Comparison of ENCODE assay signal across 19 mouse cellular contexts in the genomic region with DNA sequence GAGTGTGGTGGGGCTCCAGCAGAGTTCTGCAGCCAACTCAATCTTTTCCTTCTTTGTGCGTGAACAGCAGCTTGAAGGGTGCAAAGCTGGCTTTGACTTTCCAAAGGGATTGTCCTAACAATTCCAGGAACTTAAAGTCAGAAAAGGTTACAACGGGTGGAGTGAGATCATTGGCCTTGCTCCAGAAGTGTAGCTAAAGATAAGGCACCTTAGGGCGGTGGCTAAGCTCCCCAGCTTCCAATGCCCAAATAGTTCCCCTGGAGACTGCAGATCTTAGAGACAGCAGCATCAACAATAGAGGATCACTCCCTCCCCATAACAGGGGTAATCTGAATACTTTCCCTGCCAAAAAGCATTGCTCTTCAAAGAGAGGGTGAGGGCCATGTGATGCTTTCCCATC.
DNase-seq lines count a peak whose midpoint lies in the region; ATAC-seq lines count a peak whose summit lies in the region.
"Had no signal": no experiment of that assay in that cellular context is flagged by ENCODE, and none has a peak within 500 bp of the region (broad histone marks: within the 10 kb centered on the region; RNA-seq: fewer than 3 reads in every experiment).

No protein-coding gene starts in this region.

- DNase-seq in adrenal gland, adult (ENCODE audit: inconsistent age in 2 of 2, low spot score in 1 of 2), result peak; percentile 21 to 64
- no peak for DNase-seq in adrenal gland, adult 2 months
- DNase-seq in kidney, adult 9 months, result peak; percentile 56
- DNase-seq in neural tube, embryonic 10.5 days (ENCODE audit: extremely low spot score, low spot score), result no peak
- no peak for DNase-seq in urinary bladder, adult 2 months (ENCODE audit: low spot score)
- DNase-seq: cerebellum, adult 9-10 months; forebrain, postnatal 0 days; gastrocnemius, postnatal 36 days; midbrain, embryonic 14.5 days; right cerebral cortex, postnatal 25 days; thymus, adult 18-20 months had no signal

- no peak overlapping the region for H3K9ac ChIP-seq in kidney, embryonic 15.5 days
- no peak overlapping the region for H3K9ac ChIP-seq in lung, embryonic 16.5 days (ENCODE audit: low read length)
- H3K9ac ChIP-seq in hindbrain, embryonic 12.5 days, result no peak overlapping the region
- H3K9ac ChIP-seq: forebrain, postnatal 0 days; hindbrain, embryonic 14.5 days; lung, embryonic 15.5 days had no signal

- no peak overlapping the region for H3K4me3 ChIP-seq in kidney, embryonic 15.5 days (replicated peaks)
- no peak overlapping the region for H3K4me3 ChIP-seq in lung, embryonic 16.5 days (ENCODE audit: low read length)
- no peak overlapping the region for H3K4me3 ChIP-seq in hindbrain, embryonic 12.5 days
- H3K4me3 ChIP-seq: erythroblast, embryonic 14.5 days; left cerebral cortex, adult 2 months; lung, embryonic 15.5 days had no signal

- H3K27ac ChIP-seq in kidney, embryonic 15.5 days, result no peak overlapping the region
- peak overlapping the region; percentile 29; the same call in 1 of the 2 replicates for H3K27ac ChIP-seq in lung, embryonic 16.5 days (ENCODE audit: low read length)
- no peak overlapping the region for H3K27ac ChIP-seq in hindbrain, embryonic 12.5 days
- H3K27ac ChIP-seq: hindbrain, embryonic 14.5 days; left cerebral cortex, adult 2 months had no signal

- H3K4me2 ChIP-seq in kidney, embryonic 15.5 days, result no peak overlapping the region
- no peak overlapping the region for H3K4me2 ChIP-seq in lung, embryonic 16.5 days (ENCODE audit: low read depth, low read length)
- H3K4me2 ChIP-seq in hindbrain, embryonic 12.5 days (replicated peaks), result no peak overlapping the region
- H3K4me2 ChIP-seq: hindbrain, embryonic 14.5 days; lung, embryonic 15.5 days had no signal

- H3K4me1 ChIP-seq in kidney, embryonic 15.5 days, result 0 out of 2 replicates have a peak, but pooled peaks cover 3% of the 10 kb centered on the region
- peaks cover 22% of the 10 kb centered on the region for H3K4me1 ChIP-seq in lung, embryonic 16.5 days (replicated peaks; ENCODE audit: control insufficient read depth, insufficient read depth, low read length)
- no peaks in the 10 kb centered on the region for H3K4me1 ChIP-seq in hindbrain, embryonic 12.5 days

- 68% methylated on average over 3 of the region's 3 CpGs for WGBS in kidney, embryonic 15.5 days
- WGBS in lung, embryonic 16.5 days, result 43% methylated on average over 3 of the region's 3 CpGs
- whole genome bisulfite sequencing in hindbrain, embryonic 12.5 days, result 85% methylated on average over 3 of the region's 3 CpGs

- H3K27me3 ChIP-seq in kidney, embryonic 15.5 days, result no peaks in the 10 kb centered on the region
- H3K27me3 ChIP-seq in lung, embryonic 16.5 days (ENCODE audit: control insufficient read depth, insufficient read depth, low read depth, low read length), result no peaks in the 10 kb centered on the region
- H3K27me3 ChIP-seq in hindbrain, embryonic 12.5 days, result no peaks in the 10 kb centered on the region
- H3K27me3 ChIP-seq: CH12.LX; lung, embryonic 15.5 days had no signal

- ATAC-seq in kidney, embryonic 15.5 days (replicated peaks; ENCODE audit: low FRiP score), result no peak
- no peak for ATAC-seq in lung, embryonic 16.5 days (ENCODE audit: low read depth)
- no peak for ATAC-seq in hindbrain, embryonic 12.5 days (ENCODE audit: low FRiP score)
- ATAC-seq: forebrain, postnatal 0 days had no signal

- H3K36me3 ChIP-seq in kidney, embryonic 15.5 days, result no peaks in the 10 kb centered on the region
- H3K36me3 ChIP-seq in lung, embryonic 16.5 days (ENCODE audit: control insufficient read depth, insufficient read depth, low read length), result no peaks in the 10 kb centered on the region
- H3K36me3 ChIP-seq in hindbrain, embryonic 12.5 days, result no peaks in the 10 kb centered on the region
- H3K36me3 ChIP-seq: lung, embryonic 15.5 days had no signal

- no peaks in the 10 kb centered on the region for H3K9me3 ChIP-seq in kidney, embryonic 15.5 days (replicated peaks)
- no peaks in the 10 kb centered on the region for H3K9me3 ChIP-seq in lung, embryonic 16.5 days (ENCODE audit: control insufficient read depth, low read length)
- H3K9me3 ChIP-seq in hindbrain, embryonic 12.5 days (replicated peaks), result no peaks in the 10 kb centered on the region
- H3K9me3 ChIP-seq: lung, embryonic 15.5 days had no signal

Comparison
In these comparisons a context has a peak if more than half of its experiments do, and no peak if none do; other contexts are left out.
1. DNase-seq: peak in adrenal gland, adult (2 of 2) and kidney, adult 9 months (single experiment); none in adrenal gland, adult 2 months (single experiment), neural tube, embryonic 10.5 days (single experiment) and urinary bladder, adult 2 months (single experiment).